Mouse (Mus musculus) heart, adult 2 months (tissue): ENCODE data around the gene Gm21731. TPM values are rescaled to one million over a fixed set of nuclear protein-coding genes. Genes with fewer than 3 reads are reported as not detected.
"Not testable (repeated sequence)": the region's sequence is repeated elsewhere in the genome, so short reads cannot be mapped to it uniquely, and the experiment has no call there.

Experiments
- DNase-seq, 2 experiments: peaks; one replicate each; pipeline ENCODE4 v3.0.0; 2021
- H3K27ac ChIP-seq: fragments of 200-600 bp; 2 replicates; pipeline ENCODE4 v1.8.1; 2022
- H3K27me3 ChIP-seq: fragments of 200-500 bp; 2 replicates; pipeline ENCODE4 v1.6.1; 2012; ENCODE audit warnings: mild to moderate bottlenecking, low read length, inconsistent platforms, mixed read lengths; ENCODE audit not compliant: control insufficient read depth, insufficient read depth
- H3K36me3 ChIP-seq: fragments of 200-500 bp; 2 replicates; pipeline ENCODE4 v1.6.1; 2012; ENCODE audit warnings: low read length, inconsistent platforms; ENCODE audit not compliant: control insufficient read depth, insufficient read depth
- H3K4me1 ChIP-seq: fragments of 200-500 bp; 2 replicates; pipeline ENCODE4 v1.6.1; 2011; ENCODE audit warnings: low read length; ENCODE audit not compliant: control insufficient read depth, insufficient read depth
- H3K4me3 ChIP-seq: fragments of 200-600 bp; 2 replicates; pipeline ENCODE4 v1.8.1; 2022
- H3K79me2 ChIP-seq: fragments of 200-500 bp; replicated peaks from 2 replicates; pipeline ENCODE4 v1.6.1; 2012; ENCODE audit warnings: mild to moderate bottlenecking, inconsistent platforms, low read length, moderate library complexity, mixed read lengths; ENCODE audit not compliant: control insufficient read depth, insufficient read depth
- H3K9ac ChIP-seq: fragments of 200-500 bp; 2 replicates; pipeline ENCODE4 v1.6.1; 2012; ENCODE audit warnings: low read depth, mild to moderate bottlenecking, control low read depth, inconsistent platforms, low read length, mixed read lengths
- WGBS: fragments of 180-500 bp; shearing (Covaris S2); methylation state at CpG from one replicate; pipeline ENCODE4 v1.1.7; 2018; 5-methylcytosine and 5-hydroxymethylcytosine counted together
- intact Hi-C: fragments of 180-260 bp; cut with DNase I; formaldehyde crosslinking; loops from one replicate; pipeline ENCODE4 v1.15.1; 2025
- long read RNA-seq: library from polyadenylated mRNA; stranded (forward); transcript quantifications from one replicate; pipeline ENCODE4 v2.0.0, GENCODE M21; 2021
- polyA plus RNA-seq: library from polyadenylated mRNA; depleted of rRNA; stranded (reverse); fragments of >200 nt; gene quantifications from 2 replicates; pipeline ENCODE4 v1.2.3, GENCODE M21; 2012; rRNA removed
- total RNA-seq, 2 experiments: library from RNA; stranded (reverse); gene quantifications; 2 replicates each; pipeline ENCODE4 v1.2.3; 2021

The Gm21731 gene
- total RNA-seq (not detected), polyA plus RNA-seq (not detected in 2 replicates)
- long read RNA-seq: 0 reads

GRCm38 (mm10) chr13:120238811-120239210 lies at the start of gene Gm21731:
Gene Gm21731 (plus strand): TSS chr13:120239111.
- DNase-seq, H3K36me3 ChIP-seq, H3K4me1 ChIP-seq, H3K4me3 ChIP-seq, H3K27ac ChIP-seq, H3K9ac ChIP-seq, H3K27me3 ChIP-seq, H3K79me2 ChIP-seq, intact Hi-C loops: not testable (repeated sequence)

- intact Hi-C loops, H3K27ac ChIP-seq, H3K4me1 ChIP-seq, DNase-seq, H3K4me3 ChIP-seq, H3K9ac ChIP-seq, H3K27me3 ChIP-seq, H3K79me2 ChIP-seq, H3K36me3 ChIP-seq: not testable (repeated sequence)
- WGBS: 61% methylated on average over 7 of the region's 8 CpGs
These were observed 42.6 kb upstream of the Gm21731 start for GRCm38 (mm10) chr13:120196189-120196821.

DNA sequence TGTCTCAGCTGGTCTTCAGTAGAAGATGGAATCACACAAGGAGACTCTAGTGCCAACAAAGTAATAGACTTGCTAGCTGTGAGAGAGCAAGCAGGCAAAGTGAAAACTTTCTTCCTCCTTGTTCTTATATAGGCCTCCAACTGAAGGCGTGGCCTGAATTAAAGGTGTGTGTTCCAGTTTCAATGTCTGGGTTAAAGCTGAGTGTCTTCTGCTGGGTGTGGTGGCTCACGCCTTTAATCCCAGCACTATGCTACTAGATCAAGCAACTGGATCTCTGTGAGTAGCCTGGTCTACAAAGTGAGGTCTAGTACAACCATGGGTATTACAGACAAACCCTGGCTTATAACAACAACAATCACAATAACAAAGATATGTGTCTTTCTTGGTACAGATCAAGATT lies 23.1 kb upstream of the Gm21731 start, which contains the start of gene Gm21762:
TSS of gene Gm21762 (minus strand) at position 101 of the 400 bp plus-strand sequence.
- intact Hi-C loops, H3K4me1 ChIP-seq: not testable (repeated sequence)
- WGBS: no CpG with 5 or more reads among the region's 2 CpGs

GRCm38 (mm10) chr13:120220922-120221321 lies 18.0 kb upstream of the Gm21731 start:
- H3K27ac ChIP-seq, H3K9ac ChIP-seq, H3K4me3 ChIP-seq, H3K27me3 ChIP-seq, H3K79me2 ChIP-seq, intact Hi-C loops, H3K4me1 ChIP-seq, DNase-seq, H3K36me3 ChIP-seq: not testable (repeated sequence)
- WGBS: 79% methylated on average over 5 of the region's 5 CpGs

More for the DNA sequence above, 23.1 kb upstream of the Gm21731 start, which contains the start of gene Gm21762:
- H3K27me3 ChIP-seq, H3K9ac ChIP-seq, H3K27ac ChIP-seq, DNase-seq, H3K36me3 ChIP-seq, H3K4me3 ChIP-seq, H3K79me2 ChIP-seq: not testable (repeated sequence)

GRCm38 (mm10) chr13:120223012-120223659 lies 15.8 kb upstream of the Gm21731 start:
- H3K27ac ChIP-seq, H3K9ac ChIP-seq, DNase-seq, H3K36me3 ChIP-seq, H3K79me2 ChIP-seq, H3K4me3 ChIP-seq, H3K4me1 ChIP-seq, H3K27me3 ChIP-seq, intact Hi-C loops: not testable (repeated sequence)
- WGBS: 89% methylated on average over 16 of the region's 25 CpGs

DNA sequence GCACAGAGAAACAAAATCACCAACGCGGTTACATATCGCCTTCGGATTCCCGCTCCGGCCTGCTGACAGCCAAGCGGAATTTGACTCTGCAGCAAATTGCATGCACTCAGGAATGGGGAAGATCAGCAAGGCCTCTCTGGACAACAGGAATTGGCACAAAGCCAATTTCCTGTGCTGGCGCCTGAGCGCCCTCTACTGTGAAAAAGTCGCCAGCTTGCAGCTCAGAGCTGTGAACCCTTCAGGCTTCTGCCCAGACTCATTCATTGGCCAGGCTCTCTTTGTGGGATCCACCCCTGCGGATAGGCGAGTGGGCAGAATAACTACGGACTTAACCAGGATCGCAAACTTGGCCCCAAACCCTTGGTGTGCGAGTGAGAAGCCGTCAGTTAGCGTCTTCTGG lies 7.1 kb upstream of the Gm21731 start:
- DNase-seq, intact Hi-C loops, H3K9ac ChIP-seq, H3K36me3 ChIP-seq, H3K27me3 ChIP-seq, H3K4me3 ChIP-seq, H3K27ac ChIP-seq, H3K79me2 ChIP-seq, H3K4me1 ChIP-seq: not testable (repeated sequence)
- WGBS: 91% methylated on average over 17 of the region's 17 CpGs

- H3K4me3 ChIP-seq, H3K4me1 ChIP-seq, H3K9ac ChIP-seq, intact Hi-C loops, H3K27ac ChIP-seq, DNase-seq, H3K79me2 ChIP-seq, H3K27me3 ChIP-seq, H3K36me3 ChIP-seq: not testable (repeated sequence)
- 74% methylated on average over 14 of the region's 25 CpGs for WGBS
These were observed 6.4 kb upstream of the Gm21731 start for GRCm38 (mm10) chr13:120232447-120233049.

DNA sequence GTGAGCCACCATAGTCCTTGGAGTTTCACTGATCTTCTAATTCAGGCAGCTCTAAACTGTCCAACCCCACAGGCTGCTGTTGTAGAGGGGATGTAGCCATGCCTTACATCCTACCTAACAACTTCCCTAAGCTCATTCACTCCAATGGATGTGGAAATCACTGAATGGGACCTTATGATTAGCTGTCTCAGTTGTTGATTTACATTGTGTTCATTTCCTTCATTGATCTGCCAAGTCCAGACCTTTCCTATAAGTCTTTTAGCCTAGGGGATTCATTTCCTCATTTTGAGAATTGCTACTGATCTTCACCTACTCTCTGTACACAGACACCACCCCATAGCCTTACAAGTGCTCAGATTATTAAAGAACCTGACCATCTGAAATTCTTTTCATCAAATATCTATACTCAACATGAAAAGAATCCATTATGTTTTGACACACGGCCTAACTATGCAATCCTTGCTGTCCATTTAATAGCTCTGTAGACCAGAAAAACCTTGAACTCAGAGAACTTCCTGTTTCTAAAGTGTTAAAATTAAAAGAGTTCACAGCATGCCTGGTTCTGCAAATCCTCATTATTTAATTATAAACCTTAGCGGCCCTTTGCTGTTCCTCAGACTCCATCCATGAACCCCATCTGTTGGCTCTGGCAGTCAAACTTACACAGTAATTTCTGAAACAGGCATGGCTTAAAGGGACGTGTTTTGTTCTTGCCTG lies 12.5 kb downstream of the Gm21731 start:
- H3K27me3 ChIP-seq, H3K9ac ChIP-seq, H3K36me3 ChIP-seq, H3K4me1 ChIP-seq, intact Hi-C loops, H3K79me2 ChIP-seq, H3K4me3 ChIP-seq, H3K27ac ChIP-seq, DNase-seq: not testable (repeated sequence)
- WGBS: 65% methylated on average over 2 of the region's 3 CpGs

DNA sequence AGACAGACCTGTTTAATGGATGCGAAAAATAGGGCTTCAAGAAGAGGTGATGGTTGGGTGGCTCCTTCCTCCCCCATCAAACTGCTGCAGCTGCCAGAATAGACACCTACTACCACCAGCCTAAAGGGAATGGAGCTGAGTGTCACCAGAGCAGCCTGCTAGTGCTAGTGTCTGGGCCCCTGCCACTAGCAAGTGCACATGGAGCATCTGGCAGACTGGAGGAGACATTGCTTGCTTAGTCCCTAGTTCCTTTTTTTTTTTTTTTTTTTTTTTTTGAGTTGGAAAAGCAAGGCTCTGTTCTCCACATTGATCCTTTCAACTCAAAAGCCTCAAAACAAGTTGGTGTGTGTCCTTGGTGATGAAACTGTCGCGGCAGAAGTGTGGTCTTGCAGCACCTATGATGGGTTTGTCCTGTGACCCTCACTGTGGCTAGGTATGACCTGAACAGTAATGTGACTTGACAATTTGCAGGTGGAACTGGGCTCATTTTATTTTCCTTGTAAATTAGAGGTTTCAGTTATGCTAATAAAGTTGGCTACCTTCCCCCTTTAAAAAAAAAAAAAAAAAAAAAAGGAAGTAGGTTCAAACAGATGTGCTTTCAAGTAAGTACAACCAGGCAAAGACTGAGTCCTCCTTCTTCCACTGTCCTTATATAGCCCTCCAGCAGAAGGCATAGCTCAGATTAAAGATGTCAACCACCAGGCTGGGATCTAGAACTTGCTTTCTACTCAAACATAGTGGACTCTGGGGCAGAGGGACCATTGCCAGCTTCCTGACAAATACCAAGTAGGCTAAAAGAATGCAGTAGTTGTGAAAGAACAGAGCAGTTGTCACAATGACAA lies 20.1 kb downstream of the Gm21731 start:
- 78% methylated on average over 3 of the region's 3 CpGs for WGBS
- not testable (repeated sequence) for H3K27me3 ChIP-seq

More for the DNA sequence above, 20.1 kb downstream of the Gm21731 start:
- H3K4me3 ChIP-seq, H3K79me2 ChIP-seq, H3K4me1 ChIP-seq, intact Hi-C loops, DNase-seq, H3K27ac ChIP-seq, H3K9ac ChIP-seq, H3K36me3 ChIP-seq: not testable (repeated sequence)
